Mouse (Mus musculus) heart, embryonic 13.5 days (tissue): ENCODE measurements around the gene Barx2. TPM values are rescaled to one million over a fixed set of nuclear protein-coding genes. Genes with fewer than 3 reads are reported as not detected.

Experiments
- ATAC-seq: fragments of 200-750 bp; cut with Nextera tagmentation; 2 replicates; pipeline ENCODE4 v1.8.0; 2017; ENCODE audit warnings: moderate TSS enrichment; ENCODE audit not compliant: insufficient number of reproducible peaks, low FRiP score, low TSS enrichment; ENCODE audit errors: extremely low read depth
- H3K27ac ChIP-seq: fragments of 300-500 bp; sonication (generic); replicated peaks from 2 replicates; pipeline ENCODE4 v1.5.1; 2015; ENCODE audit warnings: moderate library complexity, mild to moderate bottlenecking, inconsistent platforms
- H3K27me3 ChIP-seq: fragments of 300-500 bp; sonication (generic); replicated peaks from 2 replicates; pipeline ENCODE4 v1.6.1; 2015; ENCODE audit warnings: mild to moderate bottlenecking, inconsistent platforms
- H3K36me3 ChIP-seq: fragments of 300-500 bp; sonication (generic); 2 replicates; pipeline ENCODE4 v1.6.1; 2015; ENCODE audit warnings: mild to moderate bottlenecking, inconsistent platforms
- H3K4me1 ChIP-seq: fragments of 300-500 bp; sonication (generic); 2 replicates; pipeline ENCODE4 v1.6.1; 2015; ENCODE audit warnings: inconsistent platforms
- H3K4me2 ChIP-seq: fragments of 300-500 bp; sonication (generic); 2 replicates; pipeline ENCODE4 v1.6.1; 2015; ENCODE audit warnings: inconsistent platforms, mild to moderate bottlenecking, moderate library complexity
- H3K4me3 ChIP-seq: fragments of 300-500 bp; sonication (generic); 2 replicates; pipeline ENCODE4 v1.5.1; 2015; ENCODE audit warnings: moderate library complexity, mild to moderate bottlenecking, inconsistent platforms
- H3K9ac ChIP-seq: fragments of 300-500 bp; sonication (generic); 2 replicates; pipeline ENCODE4 v1.6.1; 2015; ENCODE audit warnings: inconsistent platforms, mild to moderate bottlenecking, moderate library complexity
- H3K9me3 ChIP-seq: fragments of 300-500 bp; sonication (generic); 2 replicates; pipeline ENCODE4 v1.6.1; 2016; ENCODE audit warnings: inconsistent platforms
- WGBS: fragments of 180-500 bp; shearing (Covaris S2); methylation state at CpG from one replicate; pipeline ENCODE4 v1.1.7; 2015; ENCODE audit warnings: mixed read lengths; 5-methylcytosine and 5-hydroxymethylcytosine counted together
- polyA plus RNA-seq: library from polyadenylated mRNA; unstranded; fragments of >200 nt; fragmentation: Nextera tagmentation; extraction: Ambion mirVana; gene quantifications from 2 replicates; pipeline ENCODE4 v1.2.1, GENCODE M21; 2015

Barx2 gene
- polyA plus RNA-seq, 1 experiment from 2014 or later, result 0.12 TPM

GRCm38 (mm10) chr9:31851710-31852109, 61.6 kb downstream of the Barx2 start:
- Histone ChIP-seq H3K4me3 (no peak overlapping the region), H3K36me3 (no peaks in the 10 kb centered on the region), H3K9me3 (no peaks in the 10 kb centered on the region), H3K27ac (no peak overlapping the region), H3K4me2 (no peak overlapping the region), H3K27me3 (no peaks in the 10 kb centered on the region), H3K9ac (no peak overlapping the region), H3K4me1 (no peaks in the 10 kb centered on the region)
- WGBS, result 57% methylated on average over 8 of the region's 8 CpGs
- no peak for ATAC-seq

- Histone ChIP-seq H3K4me1 (no peaks in the 10 kb centered on the region), H3K9ac (no peak overlapping the region), H3K4me2 (no peak overlapping the region), H3K9me3 (no peaks in the 10 kb centered on the region), H3K4me3 (no peak overlapping the region), H3K36me3 (no peaks in the 10 kb centered on the region), H3K27ac (no peak overlapping the region), H3K27me3 (no peaks in the 10 kb centered on the region)
- no peak for ATAC-seq
- 78% methylated on average over 4 of the region's 4 CpGs for WGBS
Observed at GRCm38 (mm10) chr9:31850706-31851105, 62.6 kb downstream of the Barx2 start.

- Histone ChIP-seq H3K27me3 (no peaks in the 10 kb centered on the region), H3K36me3 (no peaks in the 10 kb centered on the region), H3K4me3 (no peak overlapping the region), H3K4me2 (no peak overlapping the region), H3K4me1 (no peaks in the 10 kb centered on the region), H3K9ac (no peak overlapping the region), H3K9me3 (no peaks in the 10 kb centered on the region), H3K27ac (no peak overlapping the region)
- no peak for ATAC-seq
- WGBS, result 79% methylated on average over 7 of the region's 7 CpGs
Observed at GRCm38 (mm10) chr9:31849387-31849786, 63.9 kb downstream of the Barx2 start.

- Histone ChIP-seq H3K27me3 (no peaks in the 10 kb centered on the region), H3K9me3 (no peaks in the 10 kb centered on the region), H3K27ac (no peak overlapping the region), H3K36me3 (no peaks in the 10 kb centered on the region), H3K4me1 (0 out of 2 replicates have a peak, but pooled peaks cover 6% of the 10 kb centered on the region), H3K9ac (no peak overlapping the region), H3K4me3 (no peak overlapping the region), H3K4me2 (no peak overlapping the region)
- ATAC-seq, result no peak
- WGBS, result 70% methylated on average over 5 of the region's 5 CpGs
Observed at GRCm38 (mm10) chr9:31844614-31845013, 68.6 kb downstream of the Barx2 start.

- no peak overlapping the region for H3K9ac ChIP-seq
- no peaks in the 10 kb centered on the region for H3K36me3 ChIP-seq
- H3K4me2 ChIP-seq, result no peak overlapping the region
- no peak overlapping the region for H3K4me3 ChIP-seq
- H3K4me1 ChIP-seq, result 0 out of 2 replicates have a peak, but pooled peaks cover 6% of the 10 kb centered on the region
- no peaks in the 10 kb centered on the region for H3K9me3 ChIP-seq
- no peak for ATAC-seq
- 62% methylated on average over 10 of the region's 10 CpGs for WGBS
- no peaks in the 10 kb centered on the region for H3K27me3 ChIP-seq
- no peak overlapping the region for H3K27ac ChIP-seq
Observed at GRCm38 (mm10) chr9:31841108-31841815, 72.0 kb downstream of the Barx2 start.

GRCm38 (mm10) chr9:31840571-31840970, 72.7 kb downstream of the Barx2 start:
- Histone ChIP-seq H3K4me1 (0 out of 2 replicates have a peak, but pooled peaks cover 6% of the 10 kb centered on the region), H3K27ac (no peak overlapping the region), H3K4me3 (no peak overlapping the region), H3K9me3 (no peaks in the 10 kb centered on the region), H3K4me2 (no peak overlapping the region), H3K27me3 (no peaks in the 10 kb centered on the region), H3K36me3 (no peaks in the 10 kb centered on the region), H3K9ac (no peak overlapping the region)
- 50% methylated on average over 4 of the region's 4 CpGs for WGBS
- no peak for ATAC-seq

GRCm38 (mm10) chr9:31840037-31840436, 73.2 kb downstream of the Barx2 start:
- no peaks in the 10 kb centered on the region for H3K27me3 ChIP-seq
- 83% methylated on average over 3 of the region's 3 CpGs for WGBS
- H3K9me3 ChIP-seq, result no peaks in the 10 kb centered on the region
- H3K9ac ChIP-seq, result no peak overlapping the region
- no peak for ATAC-seq
- H3K36me3 ChIP-seq, result no peaks in the 10 kb centered on the region
- 0 out of 2 replicates have a peak, but pooled peaks cover 6% of the 10 kb centered on the region for H3K4me1 ChIP-seq
- H3K4me2 ChIP-seq, result no peak overlapping the region
- H3K4me3 ChIP-seq, result no peak overlapping the region
- no peak overlapping the region for H3K27ac ChIP-seq

- WGBS, result 50% methylated on average over 15 of the region's 15 CpGs
- no peak overlapping the region for H3K4me2 ChIP-seq
- ATAC-seq, result no peak
Observed at GRCm38 (mm10) chr9:31839106-31840027, 73.9 kb downstream of the Barx2 start.

GRCm38 (mm10) chr9:31838047-31838446, 75.2 kb downstream of the Barx2 start:
- WGBS, result 63% methylated on average over 6 of the region's 6 CpGs
- H3K4me2 ChIP-seq, result no peak overlapping the region

More at GRCm38 (mm10) chr9:31839106-31840027, 73.9 kb downstream of the Barx2 start:
- Histone ChIP-seq H3K4me3 (no peak overlapping the region), H3K9ac (no peak overlapping the region), H3K27me3 (no peaks in the 10 kb centered on the region), H3K9me3 (no peaks in the 10 kb centered on the region), H3K27ac (no peak overlapping the region), H3K36me3 (no peaks in the 10 kb centered on the region), H3K4me1 (0 out of 2 replicates have a peak, but pooled peaks cover 6% of the 10 kb centered on the region)

GRCm38 (mm10) chr9:31808753-31809152, 104.5 kb downstream of the Barx2 start:
- H3K36me3 ChIP-seq, result no peaks in the 10 kb centered on the region
- no peaks in the 10 kb centered on the region for H3K27me3 ChIP-seq
- no peak for ATAC-seq
- H3K4me3 ChIP-seq, result no peak overlapping the region
- H3K4me2 ChIP-seq, result no peak overlapping the region
- no peaks in the 10 kb centered on the region for H3K9me3 ChIP-seq
- H3K9ac ChIP-seq, result no peak overlapping the region
- 69% methylated on average over 2 of the region's 2 CpGs for WGBS
- no peaks in the 10 kb centered on the region for H3K4me1 ChIP-seq
- H3K27ac ChIP-seq, result no peak overlapping the region

More at GRCm38 (mm10) chr9:31838047-31838446, 75.2 kb downstream of the Barx2 start:
- Histone ChIP-seq H3K27me3 (no peaks in the 10 kb centered on the region), H3K9ac (no peak overlapping the region), H3K36me3 (no peaks in the 10 kb centered on the region), H3K27ac (no peak overlapping the region), H3K9me3 (no peaks in the 10 kb centered on the region), H3K4me1 (0 out of 2 replicates have a peak, but pooled peaks cover 6% of the 10 kb centered on the region), H3K4me3 (no peak overlapping the region)
- ATAC-seq, result no peak

- no peaks in the 10 kb centered on the region for H3K9me3 ChIP-seq
- WGBS, result 74% methylated on average over 1 of the region's 1 CpGs
- no peaks in the 10 kb centered on the region for H3K27me3 ChIP-seq
- H3K36me3 ChIP-seq, result no peaks in the 10 kb centered on the region
- H3K4me2 ChIP-seq, result no peak overlapping the region
- H3K27ac ChIP-seq, result no peak overlapping the region
- H3K4me3 ChIP-seq, result no peak overlapping the region
- ATAC-seq, result no peak
- H3K4me1 ChIP-seq, result no peaks in the 10 kb centered on the region
- no peak overlapping the region for H3K9ac ChIP-seq
Observed at GRCm38 (mm10) chr9:31802641-31803040, 110.6 kb downstream of the Barx2 start.
